Mouse (Mus musculus) CH12.LX (cell line): ENCODE measurements around the gene Dusp23.

Source experiments
- IRF4 ChIP-seq: IDR thresholded peaks from 2 replicates; pipeline ENCODE4 v1.6.1; 2014; ENCODE audit warnings: low read depth, mild to moderate bottlenecking, inconsistent platforms, low read length, improper control_type of control experiment
- NELFE ChIP-seq: IDR thresholded peaks from 2 replicates; pipeline ENCODE4 v1.6.1; 2011; ENCODE audit warnings: low read depth, low read length, improper control_type of control experiment
- RCOR1 ChIP-seq: conservative IDR thresholded peaks from 2 replicates; pipeline ENCODE4 v1.6.1; 2012; ENCODE audit warnings: low read depth, mild to moderate bottlenecking, inconsistent platforms, low read length, improper control_type of control experiment
- ZC3H11A ChIP-seq: IDR thresholded peaks from 2 replicates; pipeline ENCODE4 v1.6.1; 2012; ENCODE audit warnings: low read depth, mild to moderate bottlenecking, inconsistent platforms, low read length, improper control_type of control experiment
- ZKSCAN1 ChIP-seq: IDR thresholded peaks from 2 replicates; pipeline ENCODE4 v1.6.1; 2012; ENCODE audit warnings: low read depth, inconsistent platforms, low read length, improper control_type of control experiment, borderline replicate concordance

GRCm38 (mm10) chr1:172650519-172651287 lies 17.9 kb upstream of the Dusp23 start:
- TF ChIP-seq RCOR1 (no peak), ZKSCAN1 (no peak), ZC3H11A (no peak), IRF4 (no peak), NELFE (no peak)
